8 mouse cellular contexts compared by ENCODE assay signal in genomic region chr19:7382903-7383865, GRCm38 (mm10). TPM values are rescaled to one million over a fixed set of nuclear protein-coding genes. Genes with fewer than 3 reads are reported as not detected.
DNase-seq lines count a peak whose midpoint lies in the region; ATAC-seq lines count a peak whose summit lies in the region.

Gene Spindoc (minus strand): TSS chr19:7382994.

- intact Hi-C loops in gastrocnemius, postnatal 14 days (cut with DNase I; ENCODE audit: low total_unique reads): no loop called here
- intact Hi-C loops in left cerebral cortex, postnatal 10 days (cut with DNase I): loop anchor here (1.0 kb wide), 1 partner anchor 35 kb away; no protein-coding TSS in a partner anchor

- peak; percentile 98 to 100 for DNase-seq in adrenal gland, adult (ENCODE audit: inconsistent age in 2 of 2, low spot score in 1 of 2)
- DNase-seq in embryo, embryonic 10.5 days (ENCODE audit: low spot score): peak; percentile 97
- peak; percentile 98 for DNase-seq in gastrocnemius, postnatal 14 days
- peak; percentile 97 to 98 for DNase-seq in left cerebral cortex, postnatal 10 days (ENCODE audit: extremely low spot score in 1 of 2, low spot score in 2 of 2)
- DNase-seq in right cerebral cortex, postnatal 25 days: peak; percentile 97
- peak; percentile 97 to 99 for DNase-seq in urinary bladder, postnatal 4 days (ENCODE audit: low spot score in 2 of 2)

- ATAC-seq in inflammation-experienced regulatory T-cells, adult 6 months: peak; percentile 93
- peak; percentile 96 for ATAC-seq in megakaryocyte-erythroid progenitor cell, adult 5-6 weeks (replicated peaks; ENCODE audit: low FRiP score, low TSS enrichment, poor library complexity, severe bottlenecking)

RNA-seq across cellular contexts. Expression of gene Spindoc, which starts in this region (rescaled TPM):
- 1 to 10 TPM; 9.4 to 9.5 TPM for total RNA-seq in gastrocnemius, postnatal 14 days (2021)
- 1 to 10 TPM; 2.8 to 4.4 (median 3.6) TPM for polyA plus RNA-seq in inflammation-experienced regulatory T-cells, adult 6 months (2017; shearing (Covaris generic))
- 10 to 100 TPM; 33.4 to 38.2 TPM for total RNA-seq in left cerebral cortex, postnatal 10 days (2021)
- total RNA-seq in megakaryocyte-erythroid progenitor cell, adult 5-6 weeks (2014; fragmentation: Nextera tagmentation): 15.7 and 23.7 TPM in 2 replicates
- total RNA-seq in megakaryocyte-erythroid progenitor cell, adult 5-6 weeks (2017): 6.2 and 15.9 TPM in 2 replicates

Comparison
In these comparisons a context has a peak if more than half of its experiments do, and no peak if none do; other contexts are left out.
1. Peak in every context shown above with its lines: DNase-seq and ATAC-seq.